Mouse (Mus musculus) mature B cell (primary cell): Measurements from ENCODE around the gene Chrna7.

Source experiments
- in situ Hi-C: fragments of 300-500 bp; cut with MboI; formaldehyde crosslinking; loops from 2 replicates; pipeline ENCODE4 v1.14.3; 2019

The Chrna7 gene

DNA sequence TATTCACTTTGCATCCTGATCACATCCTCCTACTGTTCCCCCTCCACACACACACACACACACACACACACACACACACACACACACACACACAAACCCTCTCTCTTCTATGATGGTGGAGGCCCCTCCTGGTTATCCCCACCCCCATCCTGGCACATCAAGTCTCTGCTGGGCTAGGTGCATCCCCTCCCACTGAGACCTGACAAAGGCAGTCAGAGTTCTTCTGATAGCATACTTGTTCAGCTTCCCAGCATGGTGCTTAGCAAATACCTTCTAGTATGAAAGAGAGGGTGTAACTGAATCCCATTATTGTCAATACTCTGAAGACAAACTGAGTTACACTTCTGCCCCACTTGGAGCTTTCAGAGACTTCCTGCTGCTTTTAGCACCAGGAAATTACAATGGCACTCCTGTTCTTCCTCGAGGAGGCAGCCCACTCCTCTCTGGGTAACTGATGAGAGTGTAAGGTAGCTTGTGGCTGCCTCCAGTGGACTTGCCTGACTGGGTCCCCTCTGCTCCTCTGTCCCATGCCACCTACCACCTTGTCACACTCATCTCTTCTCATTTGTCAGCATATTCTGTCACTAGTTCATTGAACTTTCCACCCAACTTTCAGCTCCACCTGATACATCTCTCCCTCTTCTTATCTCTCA, 127.9 kb downstream of the Chrna7 start:
- in situ Hi-C loops, result no loop called here

DNA sequence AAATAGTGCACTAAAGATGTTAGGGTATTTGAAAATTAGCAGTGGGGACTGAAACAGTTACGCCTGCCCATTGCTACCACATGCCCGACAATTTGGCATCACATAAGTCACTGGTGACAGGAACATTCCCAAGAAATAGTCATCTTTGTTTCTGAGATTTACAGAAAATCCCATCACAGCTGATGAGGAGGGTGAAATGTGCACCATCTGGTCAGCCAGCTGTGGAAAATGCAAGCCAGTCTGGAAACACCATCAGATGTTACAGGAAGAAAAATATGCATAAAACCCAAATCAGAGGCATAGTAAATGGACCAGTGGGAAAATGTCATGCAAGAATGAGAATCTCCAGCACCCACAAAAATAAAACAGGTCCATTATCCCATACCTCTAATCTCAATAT, 151.4 kb downstream of the Chrna7 start:
- in situ Hi-C loops, result no loop called here
